Mouse (Mus musculus): ENCODE results near the gene Wdr43.

DNA sequence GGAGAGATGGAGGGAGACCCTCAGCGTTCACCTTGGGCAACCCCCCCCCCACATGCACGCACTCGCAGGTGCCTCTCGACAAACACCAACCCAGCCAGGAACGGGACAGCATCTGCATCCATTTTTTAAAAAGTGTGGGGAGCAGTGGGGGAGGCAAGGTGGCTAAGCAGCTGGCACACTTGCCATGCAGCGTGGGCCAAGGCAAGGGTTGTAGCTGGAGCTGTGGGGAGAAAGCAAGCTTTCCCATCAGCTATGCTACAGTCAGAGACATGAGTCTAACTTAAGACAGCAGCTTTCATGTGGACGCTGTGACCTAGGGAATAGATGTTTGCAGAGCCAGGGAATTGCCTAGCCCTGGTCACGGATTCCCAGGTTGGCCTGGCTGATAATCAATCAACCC is 79.5 kb downstream of the Wdr43 start:
- TF ChIP-seq CTCF (IDR thresholded peaks at IDR 0.05) (no peak), EP300 (IDR thresholded peaks at IDR 0.05) (no peak)

Measured in lung, postnatal 0 days (tissue).